Mouse (Mus musculus): ENCODE results near the gene Dpp8.

DNA sequence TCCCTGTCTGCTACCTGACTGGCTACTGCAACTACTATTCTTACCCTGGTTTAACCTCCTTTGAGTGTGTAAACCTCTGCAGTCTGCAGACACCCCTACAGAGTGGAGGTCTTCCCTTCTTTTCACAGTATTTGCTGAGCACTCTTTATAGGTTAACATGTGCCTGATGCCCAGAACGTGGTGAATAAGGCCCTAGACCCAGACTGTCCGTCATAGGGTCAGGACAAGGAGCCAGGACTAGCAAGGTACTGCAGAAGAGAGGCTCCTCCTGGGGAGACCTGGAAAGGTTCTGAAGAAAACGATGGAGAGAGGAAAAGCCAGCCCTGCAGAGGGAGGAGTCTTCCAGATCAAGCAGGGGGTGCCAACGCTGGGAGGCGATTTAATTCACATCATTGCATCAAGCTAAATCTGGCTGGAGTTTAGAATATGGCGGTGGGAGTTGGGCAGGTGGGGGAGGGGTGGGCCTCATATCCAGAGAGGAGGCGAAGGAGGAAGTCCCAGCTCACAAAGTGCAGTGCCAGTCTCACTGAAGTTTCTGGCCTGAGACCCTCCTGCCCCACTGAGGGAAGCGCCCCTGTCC, 71.0 kb downstream of the Dpp8 start:
- TF ChIP-seq POLR2A (IDR thresholded peaks at IDR 0.05; ENCODE audit: insufficient read length, low read depth) (no peak), MYOD1 (IDR thresholded peaks at IDR 0.05; ENCODE audit: control insufficient read depth in 1 of 3, insufficient read length in 2 of 3, low read depth in 2 of 3) (no peak), MAX (IDR thresholded peaks at IDR 0.05; ENCODE audit: low read depth) (no peak), POLR2AphosphoS2 (IDR thresholded peaks at IDR 0.05; ENCODE audit: insufficient read length, low read depth) (no peak)
